Mouse (Mus musculus) erythroblast, embryonic 14.5 days (primary cell): Measurements from ENCODE around the gene Ly6c2.
"Not testable (repeated sequence)": the region's sequence is repeated elsewhere in the genome, so short reads cannot be mapped to it uniquely, and the experiment has no call there.

ENCODE experiments used
- GATA1 ChIP-seq: IDR thresholded peaks from 2 replicates; pipeline ENCODE4 v1.6.1; 2012; ENCODE audit warnings: low read length, inconsistent platforms, mixed read lengths
- TAL1 ChIP-seq: IDR thresholded peaks from 3 replicates; pipeline ENCODE4 v1.6.1; 2012; ENCODE audit warnings: low read length, inconsistent platforms, mixed read lengths

DNA sequence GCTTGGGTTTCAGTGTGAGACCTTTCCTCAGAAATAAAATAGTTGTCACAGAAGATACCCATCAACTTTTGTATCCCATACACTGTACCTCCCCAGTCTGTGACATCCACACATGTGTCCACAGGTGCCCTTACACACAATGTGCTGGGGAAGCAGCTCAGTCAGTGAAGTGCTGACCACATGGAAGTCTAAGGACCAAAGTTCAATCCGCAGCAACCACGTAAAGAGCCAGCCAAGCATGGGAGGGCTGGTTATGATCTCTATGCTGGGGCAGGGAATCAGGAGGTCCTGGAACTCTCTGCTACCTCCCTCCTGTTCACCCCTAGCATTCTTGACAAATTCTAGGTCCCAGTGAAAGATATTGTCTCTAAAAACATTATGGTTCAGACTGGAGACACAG is 20.6 kb upstream of the Ly6c2 start:
- not testable (repeated sequence) for TF ChIP-seq GATA1, TAL1
